13 mouse cellular contexts compared by ENCODE assay signal in genomic region chrX:37157839-37158238, GRCm38 (mm10). TPM values are rescaled to one million over a fixed set of nuclear protein-coding genes. Genes with fewer than 3 reads are reported as not detected.
DNase-seq lines count a peak whose midpoint lies in the region; ATAC-seq and TF ChIP-seq lines count a peak whose summit lies in the region.
"Had no signal": no experiment of that assay in that cellular context is flagged by ENCODE, and none has a peak within 500 bp of the region (broad histone marks: within the 10 kb centered on the region; RNA-seq: fewer than 3 reads in every experiment).

No protein-coding gene starts in this region.

- dilution Hi-C loops in CH12.LX (cut with MboI; ENCODE audit: extremely low pct_ligation_motif_present, extremely low pct_unique_long_range_greater_than_20kb, low sequenced_read_pairs), result no loop called here

- H3K9ac ChIP-seq in CH12.LX (ENCODE audit: insufficient read depth, low read depth), result no peak overlapping the region
- no peak overlapping the region for H3K9ac ChIP-seq in kidney, embryonic 14.5 days (ENCODE audit: low read depth, low read length)
- H3K9ac ChIP-seq: hindbrain, embryonic 15.5 days; lung, embryonic 15.5 days; neural tube, embryonic 12.5 days had no signal

- peak; percentile 28 for TF ChIP-seq RAD21 in CH12.LX (IDR thresholded peaks at IDR 0.05; ENCODE audit: low read depth, low read length)

- H3K36me3 ChIP-seq in CH12.LX (replicated peaks in 1 of 2; ENCODE audit: control insufficient read depth in 1 of 2, insufficient read depth in 1 of 2, low read length in 1 of 2), result peaks cover 13 to 37% of the 10 kb centered on the region in 2 experiments
- H3K36me3 ChIP-seq in kidney, embryonic 14.5 days (ENCODE audit: control insufficient read depth, insufficient read depth, low read length), result no peaks in the 10 kb centered on the region; the same call in 1 of the 2 replicates
- H3K36me3 ChIP-seq: hindbrain, embryonic 15.5 days had no signal

- no peak overlapping the region for H3K4me2 ChIP-seq in CH12.LX (ENCODE audit: insufficient read depth, low read depth, poor library complexity, severe bottlenecking)
- no peak overlapping the region for H3K4me2 ChIP-seq in kidney, embryonic 14.5 days (replicated peaks; ENCODE audit: low read depth, low read length)
- H3K4me2 ChIP-seq: hindbrain, embryonic 15.5 days; lung, embryonic 15.5 days; neural tube, embryonic 12.5 days had no signal

- DNase-seq in layer of hippocampus, adult 2 months (ENCODE audit: low spot score in 2 of 2), result no peak
- no peak for DNase-seq in layer of hippocampus, postnatal 14 days (ENCODE audit: low spot score in 2 of 2)
- DNase-seq in B cell, adult 2 months, result peak; percentile 28 to 30
- DNase-seq in CH12.LX (ENCODE audit: extremely low read depth), result peak; percentile 3
- peak; percentile 39 for DNase-seq in induced T-regulatory cell, adult 2 months (ENCODE audit: low read depth)
- no peak for DNase-seq in right cerebral cortex, postnatal 10 days (ENCODE audit: low spot score in 2 of 2)
- DNase-seq: adrenal gland, postnatal 25 days; heart, adult 11 months had no signal

- TF ChIP-seq CTCF in layer of hippocampus, adult 2 months (conservative IDR thresholded peaks at IDR 0.05), result peak; percentile 74
- peak; percentile 30 to 44; a peak in 2 of 4 replicates for TF ChIP-seq CTCF in CH12.LX (conservative IDR thresholded peaks at IDR 0.05 in 1 of 2, IDR thresholded peaks at IDR 0.05 in 1 of 2; ENCODE audit: low read depth in 2 of 2, low read length in 2 of 2)

- no peak overlapping the region for H3K27ac ChIP-seq in layer of hippocampus, adult 2 months
- H3K27ac ChIP-seq in CH12.LX (ENCODE audit: insufficient read depth, low read depth), result no peak overlapping the region
- no peak overlapping the region for H3K27ac ChIP-seq in kidney, embryonic 14.5 days (ENCODE audit: low read depth, low read length)
- H3K27ac ChIP-seq: forebrain, embryonic 10.5 days; hindbrain, embryonic 15.5 days; lung, embryonic 15.5 days; neural tube, embryonic 12.5 days had no signal

- H3K27me3 ChIP-seq in CH12.LX (replicated peaks), result no peaks in the 10 kb centered on the region
- no peaks in the 10 kb centered on the region for H3K27me3 ChIP-seq in kidney, embryonic 14.5 days (ENCODE audit: control insufficient read depth, insufficient read depth, low read length)
- H3K27me3 ChIP-seq: hindbrain, embryonic 15.5 days; lung, embryonic 15.5 days; neural tube, embryonic 12.5 days had no signal

- no peaks in the 10 kb centered on the region for H3K4me1 ChIP-seq in CH12.LX (ENCODE audit: control insufficient read depth in 1 of 2, insufficient read depth in 2 of 2)
- no peaks in the 10 kb centered on the region for H3K4me1 ChIP-seq in kidney, embryonic 14.5 days (ENCODE audit: control insufficient read depth, insufficient read depth, low read length)
- H3K4me1 ChIP-seq: forebrain, embryonic 10.5 days; hindbrain, embryonic 15.5 days; lung, embryonic 15.5 days; neural tube, embryonic 12.5 days had no signal

- 65% methylated on average over 4 of the region's 4 CpGs for WGBS in kidney, embryonic 14.5 days

- no peak for TF ChIP-seq POLR2A in CH12.LX (IDR thresholded peaks at IDR 0.05; ENCODE audit: low read depth, low read length)

- H3K4me3 ChIP-seq in layer of hippocampus, adult 2 months, result no peak overlapping the region
- H3K4me3 ChIP-seq in CH12.LX (replicated peaks in 1 of 3; ENCODE audit: low read depth in 2 of 3, low read length in 2 of 3, poor library complexity in 1 of 3), result no peak overlapping the region
- H3K4me3 ChIP-seq in kidney, embryonic 14.5 days (ENCODE audit: low read length), result no peak overlapping the region
- H3K4me3 ChIP-seq: forebrain, embryonic 10.5 days; hindbrain, embryonic 15.5 days; lung, embryonic 15.5 days; neural tube, embryonic 12.5 days had no signal

- ATAC-seq in kidney, embryonic 14.5 days (ENCODE audit: low FRiP score, low TSS enrichment), result no peak

- no peaks in the 10 kb centered on the region for H3K9me3 ChIP-seq in CH12.LX (replicated peaks; ENCODE audit: low read length)
- H3K9me3 ChIP-seq in kidney, embryonic 14.5 days (ENCODE audit: control insufficient read depth, low read length), result no peaks in the 10 kb centered on the region
- H3K9me3 ChIP-seq: forebrain, embryonic 10.5 days; hindbrain, embryonic 15.5 days; lung, embryonic 15.5 days; neural tube, embryonic 12.5 days had no signal

- TF ChIP-seq EP300 in CH12.LX (IDR thresholded peaks at IDR 0.05; ENCODE audit: low read length), result no peak

- H3K79me2 ChIP-seq in CH12.LX (replicated peaks; ENCODE audit: control insufficient read depth, extremely low read depth, insufficient read depth, poor library complexity, severe bottlenecking), result no peaks in the 10 kb centered on the region

- in situ Hi-C loops in CH12.LX (cut with MboI; ENCODE audit: low pct_ligation_motif_present, low pct_unique_long_range_greater_than_20kb, low sequenced_read_pairs), result no loop called here

TF ChIP-seq in CH12.LX, 34 proteins besides CTCF, POLR2A, EP300 and RAD21:
- TF ChIP-seq ELF1 (IDR thresholded peaks at IDR 0.05; ENCODE audit: low read depth, low read length) (no peak), SMC3 (IDR thresholded peaks at IDR 0.05; ENCODE audit: low read depth, low read length) (peak; percentile 4; the same call in 1 of the 2 replicates)

RNA-seq across cellular contexts. Expression of gene Akap14, which starts 10.8 kb away (rescaled TPM):
- under 1 TPM in 1 of 2 experiments, not detected in 1; 0.26 TPM for total RNA-seq in layer of hippocampus, adult 2 months (2021)
- total RNA-seq in layer of hippocampus, postnatal 14 days (2021), result under 1 TPM in 1 of 2 experiments, not detected in 1; 0.18 TPM
- total RNA-seq in CH12.LX (2012; rRNA removed), result not detected in 2 replicates
- total RNA-seq in CH12.LX (2014; rRNA removed), result not detected in 2 replicates
- polyA plus RNA-seq in CH12.LX (2012; ENCODE audit: insufficient read length, low read depth), result 0.17 TPM in 1 of 2 replicates, not detected in the other
- 0.23 TPM in 1 of 2 replicates, not detected in the other for polyA plus RNA-seq in kidney, embryonic 14.5 days (2014; fragmentation: Nextera tagmentation; extraction: Ambion mirVana)
- total RNA-seq: adrenal gland, postnatal 25 days had no signal

RNA-seq across cellular contexts. Expression of gene Nkap, which starts 31.2 kb away (rescaled TPM):
- 10 to 100 TPM; 13.5 to 15.2 TPM for total RNA-seq in layer of hippocampus, adult 2 months (2021)
- 10 to 100 TPM; 13.0 to 15.5 TPM for total RNA-seq in layer of hippocampus, postnatal 14 days (2021)
- total RNA-seq in CH12.LX (2012; rRNA removed), result 10.5 and 11.6 TPM in 2 replicates
- total RNA-seq in CH12.LX (2014; rRNA removed), result 19.4 TPM in 2 replicates
- 17.4 and 28.2 TPM in 2 replicates for polyA plus RNA-seq in CH12.LX (2012; ENCODE audit: insufficient read length, low read depth)
- 21.1 and 21.5 TPM in 2 replicates for polyA plus RNA-seq in kidney, embryonic 14.5 days (2014; fragmentation: Nextera tagmentation; extraction: Ambion mirVana)

RNA-seq across cellular contexts. Expression of gene Ndufa1, which starts 33.1 kb away (rescaled TPM):
- 100 to 1,000 TPM; 200 to 205 TPM for total RNA-seq in layer of hippocampus, adult 2 months (2021)
- total RNA-seq in layer of hippocampus, postnatal 14 days (2021), result 100 to 1,000 TPM; 257 to 290 TPM
- total RNA-seq in CH12.LX (2012; rRNA removed), result 268 and 273 TPM in 2 replicates
- total RNA-seq in CH12.LX (2014; rRNA removed), result 165 and 188 TPM in 2 replicates
- 190 and 191 TPM in 2 replicates for polyA plus RNA-seq in CH12.LX (2012; ENCODE audit: insufficient read length, low read depth)
- polyA plus RNA-seq in kidney, embryonic 14.5 days (2014; fragmentation: Nextera tagmentation; extraction: Ambion mirVana), result 410 and 565 TPM in 2 replicates

RNA-seq across cellular contexts. Expression of gene Rnf113a1, which starts 33.2 kb away (rescaled TPM):
- total RNA-seq in layer of hippocampus, adult 2 months (2021), result 1 to 10 TPM; 7.9 to 9.4 TPM
- 1 to 10 TPM; 7.4 to 8.3 TPM for total RNA-seq in layer of hippocampus, postnatal 14 days (2021)
- total RNA-seq in CH12.LX (2012; rRNA removed) (9.6 and 12.5 TPM in 2 replicates), CH12.LX (2014; rRNA removed) (10.0 and 11.0 TPM in 2 replicates)
- polyA plus RNA-seq in CH12.LX (2012; ENCODE audit: insufficient read length, low read depth), result 9.9 and 11.1 TPM in 2 replicates
- 8.5 and 11.3 TPM in 2 replicates for polyA plus RNA-seq in kidney, embryonic 14.5 days (2014; fragmentation: Nextera tagmentation; extraction: Ambion mirVana)

RNA-seq across cellular contexts. Expression of gene Upf3b, which starts 47.7 kb away (rescaled TPM):
- total RNA-seq in layer of hippocampus, adult 2 months (2021), result 10 to 100 TPM; 18.9 to 20.5 TPM
- 10 to 100 TPM; 19.1 to 19.3 TPM for total RNA-seq in layer of hippocampus, postnatal 14 days (2021)
- total RNA-seq in CH12.LX (2012; rRNA removed) (14.2 and 15.2 TPM in 2 replicates), CH12.LX (2014; rRNA removed) (13.4 and 15.7 TPM in 2 replicates)
- polyA plus RNA-seq in CH12.LX (2012; ENCODE audit: insufficient read length, low read depth), result 49.6 and 57.7 TPM in 2 replicates
- 27.4 and 33.8 TPM in 2 replicates for polyA plus RNA-seq in kidney, embryonic 14.5 days (2014; fragmentation: Nextera tagmentation; extraction: Ambion mirVana)

Comparison
In these comparisons a context has a peak if more than half of its experiments do, and no peak if none do; other contexts are left out.
1. DNase-seq: peak in B cell, adult 2 months (2 of 2), CH12.LX (single experiment) and induced T-regulatory cell, adult 2 months (single experiment); none in layer of hippocampus, adult 2 months (0 of 2), layer of hippocampus, postnatal 14 days (0 of 2) and right cerebral cortex, postnatal 10 days (0 of 2).